Mouse (Mus musculus) ovary, postnatal 10 days (tissue): Measurements from ENCODE around the gene Mfap5.
"Not testable (repeated sequence)": the region's sequence is repeated elsewhere in the genome, so short reads cannot be mapped to it uniquely, and the experiment has no call there.

ENCODE experiments used
- DNase-seq: peaks from one replicate; pipeline ENCODE4 v3.0.0; 2022; ENCODE audit warnings: low spot score

Mfap5 gene

DNA sequence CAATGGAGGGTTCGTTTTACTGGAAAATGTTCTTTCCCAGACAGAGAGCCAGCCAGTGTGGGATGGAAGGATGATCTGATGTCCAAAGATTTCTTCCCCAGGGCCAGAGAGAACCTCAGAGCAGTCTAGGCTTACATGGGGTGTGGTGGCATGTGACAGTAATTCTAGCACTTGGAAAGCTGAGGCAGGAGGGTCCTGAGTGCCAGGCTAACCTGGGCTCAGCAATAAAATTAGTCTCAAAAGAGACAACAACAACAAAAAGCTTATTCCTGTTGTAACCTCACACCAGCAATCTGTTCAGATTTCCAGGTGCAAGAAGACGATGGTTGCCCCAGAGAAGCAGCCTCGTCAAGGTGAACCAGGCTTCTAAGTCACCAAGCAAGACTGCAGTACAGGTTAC is at the start of gene Mfap5:
Mfap5 (plus strand) TSS at position 301 of the 400 bp plus-strand sequence.
- DNase-seq: no peak

DNA sequence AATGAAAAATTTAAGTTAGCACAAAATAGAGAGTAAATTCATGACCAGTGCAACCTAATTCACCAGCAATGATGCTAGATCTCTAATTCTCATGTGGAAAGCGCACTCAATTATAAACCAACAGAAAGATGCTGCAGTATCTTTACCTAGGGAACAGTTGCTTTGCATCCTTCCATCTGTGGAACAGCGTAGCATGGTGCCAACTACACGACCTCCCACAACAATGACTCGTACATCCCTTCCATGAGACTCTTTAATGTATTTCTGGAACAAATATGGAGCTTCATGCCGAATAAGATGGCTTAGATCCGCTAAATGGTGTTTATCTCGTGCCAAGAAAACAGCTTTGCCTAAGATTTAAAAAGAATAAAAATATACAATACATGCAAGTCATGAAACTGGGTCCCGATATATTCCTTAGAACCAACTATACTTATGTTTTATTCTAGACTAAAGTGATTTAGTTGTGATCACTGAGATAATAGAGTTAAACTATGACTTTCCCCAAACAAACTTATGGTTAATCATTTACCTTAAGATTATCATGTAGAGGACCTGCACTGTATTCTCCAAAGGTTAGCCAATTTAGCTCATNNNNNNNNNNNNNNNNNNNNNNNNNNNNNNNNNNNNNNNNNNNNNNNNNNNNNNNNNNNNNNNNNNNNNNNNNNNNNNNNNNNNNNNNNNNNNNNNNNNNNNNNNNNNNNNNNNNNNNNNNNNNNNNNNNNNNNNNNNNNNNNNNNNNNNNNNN is 46.5 kb upstream of the Mfap5 start:
- no peak for DNase-seq

DNA sequence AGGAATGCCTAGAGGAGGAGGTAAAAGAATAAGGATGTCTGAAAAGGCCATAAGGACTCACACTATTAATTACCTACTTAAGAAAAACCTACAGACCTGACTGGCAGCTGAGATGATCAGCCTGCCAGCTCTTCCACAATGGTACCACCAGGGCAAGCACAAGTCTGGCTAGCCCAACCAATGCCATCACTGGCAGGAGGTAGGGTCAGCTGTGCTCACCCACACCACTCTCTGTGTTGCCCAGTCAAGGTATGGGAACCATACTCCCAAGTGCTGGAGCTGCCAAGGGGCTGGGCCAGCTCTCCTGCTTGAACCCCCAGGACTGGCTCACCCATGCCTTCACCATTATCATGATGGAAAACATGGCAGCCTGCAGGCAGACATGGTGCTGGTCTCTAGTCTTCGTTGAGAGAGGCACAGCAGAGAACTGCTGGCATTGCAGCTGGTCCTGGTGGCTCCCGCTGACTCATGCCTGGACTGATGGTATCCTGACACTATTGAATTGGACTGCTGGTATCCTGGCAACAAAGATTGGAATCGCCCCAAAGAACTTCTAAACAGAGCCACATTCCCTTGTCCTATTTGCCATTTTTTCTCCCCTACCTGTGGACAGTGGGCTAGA is 39.4 kb upstream of the Mfap5 start:
- DNase-seq: no peak

DNA sequence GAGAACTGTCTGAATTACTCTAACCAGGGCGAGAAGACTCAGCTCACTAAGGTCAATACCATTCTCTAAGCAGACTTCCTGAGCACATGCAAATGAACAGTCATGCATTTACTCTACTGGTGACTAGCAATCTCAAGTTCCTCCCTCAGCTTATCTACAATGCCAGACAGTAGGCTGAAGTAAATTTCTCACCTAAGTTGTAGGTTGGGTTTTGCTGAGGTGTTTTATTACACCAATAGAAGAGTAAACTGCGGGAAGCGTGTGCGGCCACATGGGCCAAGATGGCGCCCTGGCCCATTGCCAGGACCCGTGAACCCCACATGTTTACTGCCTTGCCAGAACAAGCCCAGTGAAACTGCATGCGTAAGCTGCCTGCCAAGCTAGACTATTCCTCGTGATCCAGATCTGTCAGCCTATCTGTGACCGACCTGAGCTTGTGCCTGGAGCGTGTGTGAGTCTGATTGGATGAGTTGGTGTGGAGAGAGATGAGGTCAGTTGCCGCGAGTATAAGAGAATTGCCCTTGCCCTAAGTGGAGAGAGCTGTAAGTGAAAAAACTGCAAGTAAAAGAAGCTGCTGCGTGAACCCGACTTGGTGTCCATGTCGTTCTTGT is 36.5 kb upstream of the Mfap5 start:
- DNase-seq: no peak

DNA sequence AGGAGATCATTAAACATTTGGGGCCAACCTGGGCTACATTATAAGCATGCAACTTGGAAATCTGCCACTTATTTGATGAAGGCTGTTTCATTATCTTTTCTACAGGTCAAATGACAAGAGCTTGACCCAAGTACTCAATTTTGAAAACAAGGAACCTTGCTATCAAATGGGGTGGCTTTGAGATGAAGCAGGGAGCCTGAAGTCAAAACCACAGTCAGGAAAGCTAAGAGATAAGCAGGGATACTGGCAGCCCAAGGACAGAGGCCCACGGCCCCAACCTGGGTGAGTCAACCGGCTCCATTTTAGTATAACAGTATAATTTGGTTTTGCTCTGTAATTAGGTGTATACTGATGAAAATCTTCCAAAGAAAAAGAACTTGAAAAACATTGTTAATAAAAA is 35.4 kb upstream of the Mfap5 start:
- DNase-seq: no peak

DNA sequence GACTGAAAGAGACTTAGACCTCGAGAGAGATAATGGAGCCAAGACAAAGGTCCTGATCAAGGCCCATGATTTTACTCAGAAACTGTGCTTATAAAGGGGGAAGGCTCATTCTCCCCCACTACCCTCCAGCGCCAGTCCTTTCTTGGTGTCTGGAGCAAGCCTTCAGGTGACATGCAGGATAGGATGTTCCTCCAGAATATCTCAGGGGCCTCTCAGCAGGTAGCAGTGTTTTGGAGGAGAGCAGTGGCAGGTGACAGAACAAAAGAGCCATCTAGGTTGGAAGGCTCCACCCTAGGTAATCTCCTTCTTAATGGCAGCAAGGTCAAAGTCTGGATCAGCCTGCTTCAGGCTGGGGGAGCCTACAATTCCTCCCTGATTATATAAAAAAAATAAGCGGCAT is 34.2 kb upstream of the Mfap5 start:
- not testable (repeated sequence) for DNase-seq

DNA sequence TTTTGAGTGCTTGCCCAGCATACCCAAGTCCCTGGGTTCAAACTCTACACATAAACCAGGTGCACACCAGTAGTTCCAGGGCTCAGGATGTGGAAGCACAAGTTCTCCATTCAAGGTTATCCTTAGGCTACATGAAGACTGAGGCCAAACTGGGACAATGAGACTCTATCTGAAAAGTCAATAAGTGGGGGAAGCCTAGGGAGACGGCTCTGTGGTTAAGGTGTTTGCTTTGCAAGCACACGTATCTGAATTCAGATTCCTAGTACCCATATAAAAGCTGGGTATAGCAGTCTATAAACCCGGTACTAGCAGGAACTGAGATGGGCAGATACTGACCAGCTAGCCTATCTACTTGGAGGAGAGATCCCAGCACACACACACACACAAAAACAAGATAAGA is 27.6 kb upstream of the Mfap5 start:
- DNase-seq: no peak

DNA sequence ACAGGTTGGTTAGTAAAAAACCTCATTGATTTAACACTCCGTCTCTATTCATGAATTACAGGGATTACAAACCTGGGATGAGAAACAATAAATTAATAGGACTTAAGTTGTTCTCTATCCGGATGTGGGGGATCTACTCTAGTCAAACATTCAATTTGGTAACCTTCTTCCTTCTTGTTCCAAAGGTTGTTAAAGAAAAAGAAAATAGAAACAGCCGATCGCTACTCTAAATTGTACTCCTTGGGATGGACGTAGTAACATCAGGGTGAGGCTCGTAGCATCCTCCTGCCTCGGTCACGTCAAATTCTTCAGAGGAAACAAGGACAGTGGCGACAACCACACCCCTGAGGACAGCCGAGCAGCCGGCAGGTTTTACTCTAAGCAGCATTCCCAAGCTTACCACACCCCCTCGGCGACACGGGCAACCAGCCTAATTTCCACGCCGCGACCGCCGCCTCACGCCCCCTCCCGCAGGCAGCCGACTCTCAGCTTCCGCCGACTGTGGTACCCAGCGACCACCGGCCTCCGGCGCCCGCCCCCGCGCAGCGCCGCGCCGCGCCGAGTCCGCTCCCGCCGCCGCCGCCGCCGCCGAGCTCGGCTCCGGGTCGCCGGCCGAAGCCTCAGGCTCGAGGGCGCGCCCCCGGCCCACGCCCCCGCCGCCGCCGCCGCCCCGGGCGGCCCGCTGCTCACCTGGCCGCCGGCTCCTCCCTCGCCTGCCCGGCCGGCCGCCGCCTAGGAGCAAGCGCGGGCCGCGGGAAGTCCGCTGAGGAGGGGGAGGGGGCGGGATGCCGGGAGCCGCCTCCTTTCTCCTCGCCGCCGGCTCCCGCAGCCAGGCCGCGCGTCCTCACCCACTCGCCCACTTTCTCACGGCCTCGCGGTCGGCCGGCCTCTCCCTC is 20.0 kb upstream of the Mfap5 start:
- DNase-seq: no peak

DNA sequence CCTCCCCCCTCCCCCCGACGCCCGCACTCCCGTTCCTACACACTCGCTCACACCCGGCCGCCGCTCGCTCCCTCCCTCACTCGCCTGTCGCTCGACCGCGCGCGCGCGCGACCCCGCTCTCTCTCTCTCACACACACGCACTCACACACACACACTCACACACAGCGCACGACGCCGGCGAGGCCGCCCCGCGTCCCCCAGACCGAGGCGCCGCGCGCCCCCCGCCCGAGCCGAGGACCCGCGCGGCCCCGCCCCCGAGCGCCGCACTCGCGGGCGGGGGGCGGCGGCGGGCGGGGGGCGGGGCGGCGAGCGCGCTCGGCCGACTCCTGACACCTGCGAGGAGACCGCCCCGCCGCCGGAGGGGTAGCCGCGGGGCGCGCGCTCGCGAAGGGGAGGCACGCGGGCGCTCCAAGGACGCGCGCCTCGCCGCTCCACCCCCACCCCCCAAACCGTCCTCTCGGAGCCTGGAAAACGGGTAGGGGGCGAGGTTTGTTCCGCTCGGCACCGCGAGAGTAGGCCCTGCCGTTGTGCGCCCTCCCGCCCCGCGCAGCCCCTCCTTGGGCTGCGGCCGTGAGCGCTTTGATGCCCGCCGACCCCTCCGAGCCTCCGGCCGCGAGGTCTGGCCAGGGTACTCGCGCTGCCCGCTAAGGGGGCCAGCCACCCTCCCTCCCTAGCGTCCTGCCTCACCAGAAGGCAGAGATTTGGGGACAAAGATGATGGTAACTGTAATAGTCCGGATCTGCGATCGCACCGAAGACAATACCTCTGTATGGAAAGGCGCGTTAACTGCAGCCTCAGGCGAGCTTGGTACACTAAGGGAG is 19.1 kb upstream of the Mfap5 start:
- no peak for DNase-seq

DNA sequence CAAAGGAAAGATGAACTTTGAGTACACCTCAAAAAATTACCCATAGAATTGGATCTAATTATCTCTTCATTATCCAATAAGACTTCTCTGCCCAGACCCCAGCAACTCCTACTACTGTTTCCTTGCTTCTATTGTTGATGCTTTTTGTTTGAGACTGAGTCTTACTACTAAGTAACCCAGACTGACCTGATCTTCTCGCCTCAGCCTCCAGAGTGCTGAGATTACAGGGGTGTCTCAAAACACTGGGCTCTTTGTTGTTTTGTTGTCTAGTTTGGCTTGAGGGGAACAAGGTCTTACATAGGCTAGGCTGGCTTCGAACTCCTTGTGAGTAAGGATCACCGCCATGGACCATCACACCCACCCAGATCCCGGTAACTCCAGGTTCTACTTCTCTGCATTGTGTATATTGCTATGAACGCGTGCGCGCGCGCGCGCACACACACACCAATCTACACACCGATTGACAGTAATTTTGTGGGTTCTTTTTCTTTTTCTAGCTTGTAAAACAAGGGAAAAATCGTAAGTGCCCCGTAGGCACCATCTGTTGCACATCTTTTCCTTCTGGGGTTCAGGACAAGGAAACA is 14.6 kb upstream of the Mfap5 start:
- no peak for DNase-seq

DNA sequence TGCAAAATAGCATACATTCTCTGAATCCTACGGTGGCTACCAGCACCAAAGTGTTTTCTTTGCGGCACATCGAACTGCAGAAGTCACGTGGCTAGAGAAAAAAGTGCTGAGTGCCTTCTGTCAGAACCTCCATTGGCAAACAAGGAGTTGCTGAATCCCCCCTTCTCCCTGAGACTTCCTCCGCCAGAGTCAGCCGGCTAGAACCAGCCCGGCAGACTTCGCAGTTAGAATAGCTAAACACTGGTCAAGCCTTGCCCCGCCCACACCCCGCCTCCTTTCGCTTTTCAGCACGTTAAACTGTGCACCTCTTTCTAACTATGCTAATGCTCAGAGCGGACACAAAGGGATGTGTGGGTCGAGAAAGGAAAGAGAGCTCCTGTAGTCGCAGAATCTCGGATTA is 14.1 kb upstream of the Mfap5 start:
- DNase-seq: no peak

DNA sequence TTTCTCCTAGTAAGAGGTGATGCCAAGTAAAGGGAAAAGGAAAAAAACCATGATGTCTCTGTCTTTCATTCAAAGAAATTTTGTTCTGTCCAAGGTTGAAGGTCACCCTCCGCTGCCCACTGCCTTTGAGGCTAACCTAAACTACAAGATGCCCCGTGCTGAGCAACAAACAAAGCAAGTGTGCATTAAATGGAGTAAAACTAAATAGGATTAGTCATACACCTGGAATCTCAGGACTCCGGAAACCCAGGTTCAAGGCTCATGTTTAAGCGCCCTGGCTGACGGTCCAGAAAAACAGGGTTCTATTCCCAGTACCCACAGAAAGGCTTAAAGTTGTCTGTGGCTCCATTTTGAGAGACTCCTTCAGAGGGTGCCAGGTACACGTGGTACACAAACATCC is 13.2 kb upstream of the Mfap5 start:
- no peak for DNase-seq

DNA sequence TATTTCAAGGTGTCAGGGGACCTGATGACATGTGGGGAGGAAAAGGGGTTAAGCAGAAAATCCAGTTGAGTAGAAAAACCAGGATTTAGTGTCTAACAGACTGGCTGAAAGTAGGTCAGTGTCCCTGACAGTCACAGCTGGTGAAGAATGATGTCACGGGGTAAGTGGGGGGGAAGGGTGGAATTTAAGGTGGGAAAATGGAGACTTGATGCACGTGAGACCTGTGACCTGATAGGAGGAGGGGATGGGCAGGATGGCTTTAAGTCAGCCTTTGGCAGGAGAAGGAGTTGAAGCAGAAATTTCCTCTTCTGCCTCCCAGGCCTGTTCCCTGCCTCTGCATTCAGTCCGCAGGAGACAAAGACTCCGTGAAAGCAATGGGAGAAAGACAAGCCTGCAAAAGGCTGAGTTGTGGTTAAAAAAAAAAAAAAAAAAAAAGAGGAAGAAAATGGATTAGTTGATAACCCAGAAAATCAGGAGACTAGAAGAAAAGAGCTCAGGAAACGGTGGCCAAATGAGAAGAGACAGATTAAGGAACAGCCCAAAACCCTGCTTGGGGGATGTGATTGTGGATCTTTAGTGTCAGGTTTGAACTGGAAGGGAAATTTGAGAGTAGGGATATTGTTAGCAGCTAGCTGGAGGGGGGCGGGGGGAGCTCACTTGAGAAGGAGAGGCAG is 11.7 kb upstream of the Mfap5 start:
- no peak for DNase-seq

DNA sequence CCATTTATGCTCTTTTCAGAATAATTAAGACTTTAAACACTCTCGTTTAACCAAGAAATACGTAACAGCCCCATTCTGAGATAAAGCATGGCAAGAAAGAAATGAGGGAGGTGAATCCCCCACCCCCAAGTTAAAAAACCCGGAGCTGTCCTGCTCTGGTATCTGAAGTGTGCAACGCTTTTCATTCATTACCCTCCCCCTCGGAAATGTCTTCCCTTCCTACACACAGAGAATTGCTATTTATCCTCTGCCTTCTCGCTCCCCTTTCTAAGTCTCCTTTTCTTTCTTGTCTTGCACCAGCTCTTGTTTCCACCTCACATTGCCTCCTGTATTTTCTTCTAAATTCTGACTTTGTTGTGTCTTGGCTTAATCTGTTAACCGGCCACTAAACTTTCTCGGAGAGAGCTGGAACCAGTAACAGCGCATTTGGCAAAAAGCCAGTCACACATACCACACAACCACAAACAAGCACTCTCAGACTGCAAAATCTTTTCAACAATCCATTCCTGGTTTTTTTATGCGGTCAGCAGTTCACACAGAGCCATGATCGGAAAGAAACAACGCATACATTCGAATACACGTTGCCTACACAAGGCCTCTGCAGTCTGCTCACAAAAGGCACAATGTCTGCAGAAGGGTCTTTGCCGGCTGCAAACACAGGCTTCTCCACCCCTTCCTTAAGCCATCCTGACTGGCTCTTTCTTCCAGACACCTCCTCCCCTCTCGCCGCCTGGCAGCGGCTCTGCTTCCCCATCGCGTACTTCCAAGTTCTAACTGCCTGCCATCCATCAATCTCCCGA is 10.4 kb upstream of the Mfap5 start:
- no peak for DNase-seq

DNA sequence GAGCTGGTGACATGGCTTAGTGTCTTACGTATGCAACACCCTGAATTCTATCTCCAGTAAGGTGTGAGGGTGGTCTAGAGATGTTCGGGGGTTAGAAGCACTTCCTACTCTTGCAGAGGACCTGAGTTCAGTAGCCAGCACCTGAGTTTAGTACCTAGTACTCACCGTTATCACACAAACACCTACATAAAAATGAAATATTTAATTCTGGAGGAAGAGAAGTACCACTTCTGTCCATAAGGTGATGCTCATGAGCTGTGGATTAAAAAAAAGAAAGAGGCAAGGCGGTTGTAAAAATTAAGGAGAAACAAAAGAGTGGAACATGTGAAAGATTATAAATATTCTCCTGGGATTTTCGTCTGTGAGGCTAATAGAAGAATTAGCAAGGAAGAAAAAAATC is 9.1 kb upstream of the Mfap5 start:
- no peak for DNase-seq

DNA sequence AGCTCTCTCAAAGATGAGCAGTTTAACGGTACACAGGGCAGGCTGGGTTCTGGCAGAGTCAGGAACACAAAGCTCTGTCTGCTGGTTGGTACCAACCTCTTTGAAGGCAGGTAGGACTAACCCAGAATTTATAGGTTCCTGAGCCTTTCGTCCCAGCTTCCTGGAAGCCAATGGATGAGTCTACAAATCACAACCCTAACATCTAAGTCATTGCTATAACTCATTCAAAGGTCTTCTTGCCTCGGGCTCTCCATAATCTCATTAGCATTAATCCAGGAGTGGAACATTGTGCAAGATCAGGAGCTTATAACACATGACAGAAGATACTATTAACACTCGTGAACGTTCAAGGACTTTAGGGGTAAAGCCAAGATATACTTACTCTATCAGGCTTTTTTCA is 7.0 kb upstream of the Mfap5 start, which contains the start of gene Rimklb:
Rimklb (minus strand) TSS at position 101 of the 400 bp plus-strand sequence.
- DNase-seq: no peak

DNA sequence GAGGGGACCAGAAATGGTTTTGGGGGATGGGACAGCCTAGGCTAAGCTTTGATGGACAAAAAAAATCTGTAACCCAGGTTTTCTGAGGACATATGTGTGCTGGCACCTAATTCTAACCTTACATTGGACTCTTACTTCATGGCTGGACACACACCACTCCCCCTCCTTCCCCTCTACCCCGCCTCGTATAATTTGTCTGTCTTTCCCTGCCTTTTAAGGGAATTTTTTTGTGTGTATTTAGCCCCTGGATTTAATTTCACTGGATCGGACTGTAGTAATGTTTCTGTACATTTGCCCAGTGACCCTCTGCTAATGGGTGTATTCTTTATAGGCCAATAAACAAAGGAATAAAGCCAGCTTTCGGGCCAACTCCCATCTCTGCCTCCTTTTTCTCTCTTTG is 604 bp upstream of the Mfap5 start:
- no peak for DNase-seq

DNA sequence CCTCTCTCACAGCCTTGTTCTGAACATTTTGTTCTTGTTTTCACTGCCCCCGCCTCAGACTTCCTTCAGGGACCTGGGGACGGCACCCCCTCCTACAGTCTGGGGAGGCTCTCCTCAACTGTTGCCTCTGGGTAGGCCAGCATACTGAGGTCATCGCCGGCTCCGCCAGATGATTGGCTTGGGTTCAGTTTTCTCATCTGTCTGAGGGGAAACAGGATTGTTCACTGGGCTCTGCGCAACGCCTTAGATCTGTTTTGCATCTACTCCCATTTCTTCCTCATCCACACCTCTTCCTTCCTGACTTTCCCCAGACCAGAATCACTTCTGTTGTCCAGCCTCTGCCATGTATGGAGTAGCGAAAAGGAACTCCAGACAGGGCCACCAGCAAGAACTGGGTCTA is 2.8 kb downstream of the Mfap5 start:
- DNase-seq: no peak
